Mouse (Mus musculus): ENCODE measurements around the gene Tmem211.

Gene Tmem211

DNA sequence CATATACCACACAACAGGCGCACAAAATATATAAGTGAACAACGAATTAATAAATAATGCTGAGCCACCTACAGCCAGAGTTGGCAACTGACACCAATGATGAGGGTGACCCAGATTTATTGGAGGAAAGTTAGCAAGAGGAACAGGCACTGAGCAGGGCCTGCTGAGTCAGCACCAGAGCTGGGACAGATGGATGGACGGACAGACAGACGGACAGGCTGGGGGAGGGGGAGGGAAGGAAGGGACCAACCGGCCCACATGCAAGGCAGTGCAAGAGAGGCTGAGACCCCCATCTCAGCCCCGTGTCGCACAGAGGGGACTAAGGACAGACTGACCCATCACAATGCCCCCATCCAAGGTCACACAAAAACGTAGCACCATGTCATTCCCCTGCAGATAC is 12.7 kb upstream of the Tmem211 start:
- DNase-seq (ENCODE audit: low spot score in 2 of 2): no peak

DNA sequence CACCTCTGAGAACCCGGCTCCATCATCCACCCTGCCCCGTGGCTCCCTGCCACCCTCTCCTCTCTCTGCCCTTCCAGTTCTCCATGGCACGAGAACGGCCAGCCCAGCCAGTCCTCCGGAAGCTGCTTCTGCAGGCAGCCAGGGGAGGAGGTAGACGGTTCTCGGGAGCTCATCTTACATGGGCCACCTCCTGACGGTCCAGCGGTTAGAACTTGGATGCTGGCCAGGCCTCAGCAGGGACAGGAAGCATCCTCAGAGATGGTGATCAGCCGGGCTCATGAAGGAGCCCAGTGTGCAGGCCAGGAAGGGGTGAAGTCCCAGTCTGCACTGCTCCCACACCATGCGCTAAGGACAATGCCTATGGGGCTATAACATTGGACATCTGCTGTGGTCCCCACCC is 12.3 kb upstream of the Tmem211 start:
- no peak for DNase-seq (ENCODE audit: low spot score in 2 of 2)

DNA sequence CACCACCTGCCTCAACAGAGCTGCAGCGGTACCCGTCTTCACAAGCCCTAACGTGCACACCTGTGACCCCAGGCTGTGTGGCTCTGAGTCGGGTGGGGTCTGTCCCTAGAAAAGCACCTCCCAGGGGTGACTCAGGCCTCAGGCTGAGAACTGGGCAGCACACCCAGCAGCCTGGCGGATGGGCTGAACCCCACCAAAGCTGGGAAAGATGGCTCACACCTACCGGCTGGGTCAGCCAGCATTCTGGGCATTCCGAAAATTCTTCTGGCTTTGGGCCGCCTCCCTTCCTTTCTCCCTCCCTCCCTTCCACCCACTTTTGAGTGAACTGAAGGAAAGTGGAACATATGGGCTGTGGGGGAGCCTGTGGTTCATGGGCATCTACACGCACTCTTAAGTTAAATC is 11.1 kb upstream of the Tmem211 start:
- DNase-seq (ENCODE audit: low spot score in 2 of 2): no peak

DNA sequence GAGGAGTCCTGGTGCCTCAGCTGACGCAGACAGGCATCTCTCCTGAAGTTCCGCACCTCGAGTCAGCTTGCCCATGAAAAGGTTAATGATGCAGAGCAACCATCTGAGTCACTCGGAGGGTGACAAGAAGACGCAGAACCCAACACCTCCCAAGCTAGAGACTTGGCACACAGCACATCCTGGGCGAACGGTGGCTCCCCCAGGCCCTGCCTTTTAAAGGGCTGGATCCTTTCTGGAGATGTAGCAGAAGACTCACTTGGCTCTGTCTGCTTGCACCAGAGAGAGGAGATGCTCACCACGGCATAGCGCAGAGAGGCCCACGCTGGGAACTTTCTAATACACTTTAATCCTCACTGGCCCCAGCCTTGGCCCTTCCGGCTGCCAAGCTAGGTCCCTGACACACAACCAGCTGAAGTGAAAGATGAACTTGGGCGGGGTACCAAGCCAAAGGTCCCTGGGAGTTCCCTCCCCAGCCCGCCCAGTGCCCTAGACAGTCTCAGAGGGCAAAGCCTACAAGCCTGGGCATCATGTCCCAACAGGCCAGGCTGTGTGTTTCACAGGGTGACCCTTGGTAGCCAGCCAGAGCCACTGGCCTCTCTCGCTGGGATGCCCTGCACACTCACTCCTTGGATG is 10.3 kb upstream of the Tmem211 start:
- no peak for DNase-seq (ENCODE audit: low spot score in 2 of 2)

- no peak for DNase-seq (ENCODE audit: low spot score in 2 of 2)
Measured at GRCm38 (mm10) chr5:113217076-113217475, 9.6 kb upstream of the Tmem211 start.

- no peak for DNase-seq (ENCODE audit: low spot score in 2 of 2)
Measured at GRCm38 (mm10) chr5:113218617-113219235, 8.0 kb upstream of the Tmem211 start.

GRCm38 (mm10) chr5:113219450-113219849 is 7.3 kb upstream of the Tmem211 start:
- no peak for DNase-seq (ENCODE audit: low spot score in 2 of 2)

GRCm38 (mm10) chr5:113219876-113220275 is 6.8 kb upstream of the Tmem211 start:
- DNase-seq (ENCODE audit: low spot score in 2 of 2): no peak

GRCm38 (mm10) chr5:113220383-113221146 is 6.1 kb upstream of the Tmem211 start:
- no peak for DNase-seq (ENCODE audit: low spot score in 2 of 2)

GRCm38 (mm10) chr5:113221147-113221865 is 5.4 kb upstream of the Tmem211 start, which contains the start of gene 2900026A02Rik:
TSS of gene 2900026A02Rik (minus strand) at chr5:113221236.
- DNase-seq (ENCODE audit: low spot score in 2 of 2): peak; percentile 76 to 79

DNA sequence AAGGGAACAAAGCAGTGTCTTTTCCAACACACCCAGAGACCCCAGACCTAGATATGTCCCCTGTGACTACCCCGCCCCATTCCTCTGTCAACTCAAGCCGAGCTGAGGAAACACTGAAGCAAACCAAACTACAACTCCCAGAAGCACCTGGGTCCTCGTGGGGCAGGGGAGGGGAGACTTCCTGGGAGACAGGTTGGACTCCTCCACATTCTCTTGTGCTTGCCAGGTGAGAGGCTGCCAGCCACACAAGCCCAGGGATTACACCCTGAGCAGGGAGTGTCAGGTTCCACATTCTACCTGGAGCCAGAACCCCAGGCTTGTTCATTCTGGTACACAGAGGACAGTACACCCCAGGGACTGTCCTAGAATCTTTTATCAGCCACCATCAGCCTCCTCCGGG is 2.8 kb upstream of the Tmem211 start:
- DNase-seq (ENCODE audit: low spot score in 2 of 2): no peak

DNA sequence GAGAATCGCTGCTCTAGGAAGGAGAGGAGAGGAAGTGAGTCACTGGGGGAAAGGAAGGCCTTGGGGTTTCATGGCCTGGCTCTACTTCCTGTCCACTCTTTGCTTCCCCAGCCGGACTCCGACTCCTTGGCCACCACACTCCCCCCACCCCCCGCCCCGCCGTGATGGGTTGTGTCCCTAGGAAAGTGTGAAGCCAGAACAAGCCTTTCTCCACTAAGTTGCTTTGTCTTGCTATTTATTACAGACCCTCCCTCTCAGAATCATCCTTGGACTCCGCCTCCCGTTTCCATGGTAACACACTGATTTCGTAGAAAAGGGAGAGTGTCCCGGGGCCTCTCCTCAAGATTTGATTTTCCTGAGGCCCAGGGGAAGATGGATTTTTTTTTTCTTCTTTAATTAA is 1.4 kb upstream of the Tmem211 start:
- DNase-seq (ENCODE audit: low spot score in 2 of 2): no peak

- DNase-seq (ENCODE audit: low spot score in 2 of 2): no peak
Measured at GRCm38 (mm10) chr5:113225686-113226435, 848 bp upstream of the Tmem211 start.

GRCm38 (mm10) chr5:113230196-113230595 is 3.5 kb downstream of the Tmem211 start:
- no peak for DNase-seq (ENCODE audit: low spot score in 2 of 2)

DNA sequence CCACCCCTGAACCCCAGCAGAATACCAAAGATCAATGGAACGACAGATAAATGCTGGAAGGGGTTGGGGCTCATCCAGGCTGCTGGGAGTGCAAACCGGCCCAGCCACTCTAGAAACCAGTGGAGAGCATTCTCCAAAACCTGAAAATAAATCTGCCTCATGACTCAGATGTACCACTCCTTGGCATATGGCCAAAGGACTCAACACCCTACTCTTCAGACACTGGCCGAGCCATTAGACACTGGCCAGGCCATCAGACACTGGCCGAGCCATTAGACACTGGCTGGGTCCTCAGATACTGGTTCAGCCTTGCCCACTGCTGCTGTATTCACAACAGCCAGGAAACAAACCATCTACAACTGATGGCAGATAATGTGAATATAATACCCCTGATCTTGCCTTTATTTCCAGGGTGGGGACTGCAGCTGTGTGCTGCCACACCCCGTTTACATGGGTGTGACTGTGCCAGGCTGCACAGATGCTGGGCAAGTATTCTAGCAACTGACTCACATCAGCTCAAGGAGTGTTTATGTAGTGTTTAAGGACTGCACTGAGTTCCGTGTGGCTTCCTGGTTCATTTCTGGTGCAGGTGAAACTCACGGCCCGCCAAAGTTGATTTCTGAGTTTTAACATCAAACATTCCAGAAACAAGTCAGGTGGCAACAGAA is 22.7 kb downstream of the Tmem211 start:
- peak; percentile 23 to 27 for DNase-seq (ENCODE audit: low spot score in 2 of 2)

GRCm38 (mm10) chr5:113250806-113251205 is 24.1 kb downstream of the Tmem211 start:
- DNase-seq (ENCODE audit: low spot score in 2 of 2): no peak

GRCm38 (mm10) chr5:113265637-113266036 is 38.9 kb downstream of the Tmem211 start:
- DNase-seq (ENCODE audit: low spot score in 2 of 2): no peak

DNA sequence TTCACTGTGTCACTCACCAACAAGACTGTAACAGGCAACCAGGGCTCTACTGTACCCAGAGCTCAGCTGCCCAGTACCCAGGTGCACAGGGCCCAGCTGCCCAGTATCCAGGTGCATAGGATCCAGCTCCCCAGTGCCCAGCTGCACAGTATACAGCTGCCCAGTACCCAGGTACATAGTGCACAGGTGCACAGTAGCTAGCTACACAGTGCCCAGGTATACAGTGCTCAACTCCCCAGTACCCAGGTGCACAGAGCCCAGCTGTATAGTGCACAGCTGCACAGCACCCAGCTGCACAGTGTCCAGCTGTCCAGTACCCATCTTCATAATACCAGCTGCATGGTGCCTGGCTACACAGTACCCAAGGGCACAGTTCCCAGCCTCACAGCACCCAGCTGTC is 41.5 kb downstream of the Tmem211 start:
- no peak for DNase-seq (ENCODE audit: low spot score in 2 of 2)

DNA sequence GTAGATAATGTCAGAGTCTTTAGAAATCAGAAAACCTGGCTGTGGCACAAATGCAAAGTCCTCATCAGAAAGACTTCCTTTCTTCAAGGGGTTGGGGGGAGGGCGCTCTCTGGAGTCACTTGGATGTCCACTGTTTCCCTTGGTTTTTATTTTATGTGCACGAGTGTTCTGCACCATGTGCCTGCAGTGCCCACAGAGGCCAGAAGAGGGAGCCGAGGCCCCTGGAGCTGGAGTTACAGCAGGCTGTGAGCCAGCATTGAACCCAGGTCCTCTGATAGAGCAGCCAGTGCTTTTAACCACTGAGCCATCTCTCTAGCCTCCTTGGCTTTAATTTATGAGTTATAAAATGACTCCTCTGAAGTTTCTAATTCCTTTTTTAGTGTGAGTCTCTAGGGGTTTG is 43.3 kb downstream of the Tmem211 start:
- no peak for DNase-seq (ENCODE audit: low spot score in 2 of 2)

- DNase-seq (ENCODE audit: low spot score in 2 of 2): no peak
Measured at GRCm38 (mm10) chr5:113271207-113271811, 44.6 kb downstream of the Tmem211 start.

- no peak for DNase-seq (ENCODE audit: low spot score in 2 of 2)
Measured at GRCm38 (mm10) chr5:113275839-113276238, 49.1 kb downstream of the Tmem211 start.

Measured in urinary bladder, adult 18-20 months (tissue).